Mouse (Mus musculus): ENCODE data around the gene Bcas3. TPM values are rescaled to one million over a fixed set of nuclear protein-coding genes. Genes with fewer than 3 reads are reported as not detected.
A peak's percentile ranks its signal among the peaks of the same experiment; 100 is the strongest.

The Bcas3 gene
- total RNA-seq, 2 experiments from 2014 or later: 19.8 to 22.1 TPM

DNA sequence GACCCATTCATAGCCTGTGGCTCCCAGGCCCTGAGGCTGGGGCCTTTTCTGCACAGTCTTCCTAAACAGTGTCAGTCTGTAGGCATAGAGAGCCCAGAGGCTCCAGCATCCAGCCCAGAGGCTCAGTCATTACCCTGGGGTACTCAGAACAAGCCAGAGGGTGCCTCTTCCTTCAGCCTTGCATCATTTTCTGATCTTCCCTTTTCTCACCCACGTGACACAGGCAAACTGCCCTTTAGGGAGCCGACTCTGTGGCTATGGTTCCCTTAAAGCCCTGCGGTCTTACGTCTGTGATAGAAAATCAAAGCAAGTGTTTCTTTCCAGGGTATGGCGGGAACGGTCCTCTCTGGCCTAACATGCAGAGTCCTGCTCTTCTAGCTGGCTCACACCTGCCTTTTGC, 421.7 kb downstream of the Bcas3 start:
- ATAC-seq (replicated peaks; ENCODE audit: poor library complexity): peak; percentile 91

DNA sequence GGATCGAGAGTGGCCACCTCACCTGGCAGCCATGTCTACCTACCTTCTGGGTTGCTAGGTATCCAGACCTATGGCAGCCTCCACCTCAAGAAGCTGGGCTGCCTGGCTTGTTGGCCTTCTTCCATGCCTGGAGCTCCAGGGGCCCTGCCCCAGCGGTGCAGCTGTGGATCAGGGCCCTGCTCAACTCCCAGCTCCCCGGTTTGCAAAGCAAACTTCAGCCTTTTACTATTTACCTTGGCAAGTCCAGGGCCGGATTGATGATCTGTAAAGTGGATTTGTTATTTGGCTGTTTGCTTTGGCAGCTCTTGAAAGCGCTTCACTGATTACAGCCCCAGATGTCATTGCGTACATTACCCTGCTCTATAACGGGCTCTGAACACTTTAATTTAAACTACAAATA, 422.5 kb downstream of the Bcas3 start:
- no peak for ATAC-seq (replicated peaks; ENCODE audit: poor library complexity)

DNA sequence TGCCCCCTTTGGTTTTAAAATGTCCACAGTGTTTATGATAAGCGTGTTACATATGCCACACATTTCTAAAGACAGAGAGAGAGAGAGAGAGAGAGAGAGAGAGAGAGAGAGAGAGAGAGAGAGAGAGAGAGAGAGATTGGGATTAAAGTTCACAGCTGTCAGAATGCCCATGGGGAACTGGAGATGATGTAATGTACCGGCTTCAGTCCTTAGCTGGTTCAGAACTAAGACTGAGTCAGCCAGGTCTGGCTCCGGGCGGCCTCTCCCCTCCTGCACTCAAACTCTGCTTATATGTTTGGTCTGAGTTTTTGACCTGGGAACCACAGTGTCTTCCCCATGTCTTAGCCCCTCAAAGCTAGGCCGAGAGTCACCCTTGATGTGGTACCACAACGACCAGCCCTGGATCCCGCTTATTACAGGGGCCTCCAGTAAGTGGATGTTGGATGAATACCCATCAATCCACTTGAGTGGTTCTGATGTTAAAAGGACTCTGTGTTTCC, 423.9 kb downstream of the Bcas3 start:
- ATAC-seq (replicated peaks; ENCODE audit: poor library complexity): no peak

DNA sequence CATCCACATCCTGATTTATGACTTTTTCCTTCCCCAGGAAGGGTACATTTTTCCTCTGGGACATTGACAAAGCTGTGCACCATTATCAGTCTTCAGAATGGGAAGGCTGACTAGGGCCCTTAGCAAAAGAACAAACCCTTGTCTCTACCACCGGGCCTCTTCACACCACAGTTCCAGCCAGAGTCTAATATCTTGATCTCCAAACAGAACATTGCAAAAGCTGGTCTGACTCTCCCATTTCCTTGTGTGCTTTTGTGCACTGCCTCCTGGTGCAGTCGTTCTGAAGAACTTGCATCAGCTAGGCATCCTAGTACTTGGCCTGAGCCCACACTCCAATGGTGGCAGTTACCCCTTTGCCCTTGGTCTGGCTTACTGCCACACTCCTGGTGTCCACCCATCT, 425.0 kb downstream of the Bcas3 start:
- ATAC-seq (replicated peaks; ENCODE audit: poor library complexity): no peak

DNA sequence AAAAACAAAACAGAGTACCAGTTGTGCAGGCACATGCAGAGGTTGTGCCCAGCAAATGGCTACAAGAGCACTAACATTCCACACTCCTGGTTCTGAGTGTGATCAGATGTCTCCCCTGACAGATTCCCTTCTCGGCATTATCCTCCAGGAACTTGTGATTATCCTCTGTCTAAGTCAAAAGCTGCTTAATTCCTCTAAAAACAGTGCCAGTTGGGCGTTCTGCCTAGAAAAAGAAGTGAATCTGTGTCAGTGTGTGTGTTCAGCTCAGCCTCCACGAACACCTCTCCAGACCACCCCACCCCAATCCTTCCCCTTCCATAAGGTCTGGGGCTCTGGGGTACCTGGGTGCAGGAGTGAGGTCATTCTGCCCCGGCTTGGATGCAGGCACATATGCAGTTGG, 427.3 kb downstream of the Bcas3 start:
- no peak for ATAC-seq (replicated peaks; ENCODE audit: poor library complexity)

DNA sequence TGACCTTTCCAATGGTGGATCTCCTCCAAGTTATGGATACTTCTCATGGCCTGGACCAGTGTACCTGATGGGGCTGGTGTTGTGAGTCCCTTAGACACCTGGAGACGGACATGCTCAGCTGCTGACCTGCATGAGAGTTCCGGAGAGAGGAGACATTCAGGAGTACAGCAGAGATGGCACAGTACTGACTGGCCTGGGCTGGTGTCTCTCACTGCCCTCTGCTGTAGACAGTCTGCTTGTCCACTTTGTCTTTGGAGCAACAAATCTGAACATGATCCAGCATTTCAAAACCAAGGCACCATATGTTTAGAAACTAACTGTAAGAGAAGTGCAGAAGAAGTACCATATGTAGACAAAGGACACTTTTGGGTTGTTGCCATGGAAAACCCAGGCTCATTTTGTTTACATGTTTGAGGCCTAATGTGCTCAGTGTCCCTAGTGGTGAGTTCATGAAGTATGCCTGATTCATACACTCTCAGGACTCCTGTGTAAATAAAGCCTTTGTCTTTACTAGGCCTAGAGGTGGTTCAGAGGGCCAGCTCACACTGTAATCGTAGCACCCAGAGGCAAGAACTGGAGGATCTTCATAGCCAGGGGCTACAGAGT, 433.2 kb downstream of the Bcas3 start:
- ATAC-seq (replicated peaks; ENCODE audit: poor library complexity): peak; percentile 72

DNA sequence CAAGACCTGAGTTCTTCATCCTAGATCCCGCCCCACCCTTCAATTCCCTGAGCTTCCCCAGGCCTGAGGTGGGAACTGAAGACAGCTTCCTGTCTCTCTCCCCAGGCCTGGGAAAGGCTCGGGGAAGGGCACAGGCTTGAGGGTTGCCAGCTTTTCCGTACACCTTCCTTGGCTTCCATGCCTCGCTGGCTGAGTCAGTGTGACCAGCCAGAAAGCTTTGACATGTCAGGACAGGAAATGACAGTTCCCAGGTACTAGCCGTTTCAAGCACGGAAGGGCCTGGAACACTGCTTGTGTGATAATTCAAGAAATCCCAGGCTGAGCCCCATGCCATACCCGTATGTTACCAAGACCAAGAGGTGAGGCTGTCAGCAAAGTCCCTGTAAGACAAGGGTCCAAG, 436.8 kb downstream of the Bcas3 start:
- ATAC-seq (replicated peaks; ENCODE audit: poor library complexity): no peak

DNA sequence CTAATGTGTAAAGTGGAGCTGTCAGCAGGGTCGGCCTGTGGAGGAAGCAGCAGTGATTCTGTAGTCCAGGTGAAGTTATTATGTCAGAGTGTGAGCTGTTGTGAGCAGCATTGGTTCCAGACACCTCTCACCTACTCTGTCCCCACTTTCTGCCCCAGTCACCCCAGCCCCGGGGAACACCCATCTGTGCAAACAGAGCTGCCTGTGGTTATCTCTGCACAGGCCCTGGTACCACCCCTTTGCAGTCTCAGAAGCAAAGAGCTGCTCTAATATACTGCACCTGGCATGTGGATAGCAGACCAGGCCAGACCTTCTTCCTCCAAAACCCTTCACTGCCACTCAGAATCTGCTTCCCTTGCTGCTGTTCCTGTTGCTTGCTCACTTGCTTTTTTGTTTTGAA, 437.3 kb downstream of the Bcas3 start:
- peak; percentile 85 for ATAC-seq (replicated peaks; ENCODE audit: poor library complexity)

DNA sequence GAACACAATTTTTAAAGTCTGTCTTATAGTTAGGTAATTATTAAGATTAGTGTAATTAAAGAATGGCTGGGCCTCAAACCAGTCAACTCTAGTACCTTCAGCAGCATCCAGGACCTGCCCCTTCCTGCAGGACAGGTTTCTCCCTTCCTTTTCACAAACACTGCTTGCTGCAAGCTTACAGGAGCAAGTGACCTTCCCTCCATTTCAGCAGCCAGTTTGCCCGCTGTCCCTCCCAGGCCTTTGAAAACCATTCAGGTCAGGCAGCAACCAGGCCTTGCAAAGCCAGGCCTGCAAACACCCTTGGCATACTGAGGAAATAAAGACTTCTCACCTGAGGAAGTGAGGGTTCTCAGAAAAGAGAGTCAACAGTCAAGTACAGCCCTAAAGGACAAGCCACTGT, 438.2 kb downstream of the Bcas3 start:
- no peak for ATAC-seq (replicated peaks; ENCODE audit: poor library complexity)

DNA sequence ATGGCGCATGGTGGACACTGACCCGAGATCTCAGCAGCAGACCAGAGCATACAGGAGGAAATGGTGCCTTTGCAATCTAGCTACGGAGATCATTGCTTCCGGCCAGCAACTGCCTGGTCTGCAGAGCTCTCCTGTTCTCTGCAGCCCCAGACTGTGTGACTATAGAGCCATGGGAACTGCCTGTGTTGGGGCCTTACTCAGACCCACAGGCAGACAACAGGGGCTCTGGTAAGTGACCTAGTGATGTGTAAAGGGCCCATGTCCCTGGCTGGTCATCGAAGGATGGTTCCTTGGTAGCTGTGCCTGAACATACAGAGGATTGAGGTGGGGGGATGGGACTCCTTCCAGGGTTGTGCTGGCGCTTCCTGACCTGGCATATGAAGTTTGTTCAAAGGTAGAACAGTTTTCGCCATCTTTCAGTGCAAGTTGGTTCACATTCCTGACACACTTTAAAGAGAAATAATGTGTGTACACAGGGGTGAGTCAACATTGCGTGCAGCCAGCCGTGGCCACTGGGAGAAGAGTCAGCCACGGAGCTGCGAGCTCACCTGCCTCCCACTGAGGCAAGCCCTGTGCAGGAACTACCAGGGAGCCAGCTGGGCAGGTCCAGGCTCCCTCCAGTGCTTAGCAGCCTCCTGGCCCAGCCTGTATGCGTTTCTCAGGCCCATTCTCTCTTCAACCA, 439.7 kb downstream of the Bcas3 start:
- ATAC-seq (replicated peaks; ENCODE audit: poor library complexity): no peak

DNA sequence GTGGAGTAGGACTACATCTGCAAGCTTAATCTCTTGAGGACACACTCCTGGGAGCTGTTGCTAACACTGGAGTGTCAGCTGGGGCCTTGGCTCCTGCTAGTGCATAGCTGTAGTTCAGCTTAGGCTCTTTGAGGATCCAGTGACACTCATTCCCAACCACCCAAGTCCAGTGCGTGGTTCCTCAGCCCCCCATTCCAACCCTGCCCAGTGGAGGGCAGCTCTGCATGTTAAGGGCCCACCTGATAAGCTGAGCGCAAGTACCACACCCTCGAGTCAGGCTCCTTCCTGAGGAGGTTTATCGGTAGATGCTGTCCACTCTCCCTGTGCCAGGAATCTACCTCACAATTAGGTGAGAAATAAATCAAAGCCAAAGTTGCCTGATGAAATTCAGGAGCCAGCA, 446.5 kb downstream of the Bcas3 start:
- ATAC-seq (replicated peaks; ENCODE audit: poor library complexity): no peak

DNA sequence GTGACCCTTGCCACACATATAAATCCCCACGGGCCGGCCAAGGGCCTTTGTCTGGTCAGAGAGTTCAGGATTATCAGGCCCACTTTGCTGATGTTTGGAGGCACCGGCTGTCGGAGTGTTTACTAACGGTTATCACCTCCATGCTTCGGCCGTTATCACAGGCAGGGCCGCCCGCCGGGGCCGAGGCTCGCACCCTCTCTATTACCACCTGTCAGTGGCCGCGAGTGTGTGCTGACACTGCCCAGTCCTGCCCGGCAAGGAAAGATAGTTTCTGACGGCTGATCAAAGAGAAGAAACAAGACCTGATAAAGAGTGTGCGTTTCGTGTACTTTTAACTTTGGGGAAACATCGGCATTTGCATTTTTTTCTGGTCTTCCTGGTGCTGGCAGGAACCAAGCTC, 446.9 kb downstream of the Bcas3 start:
- ATAC-seq (replicated peaks; ENCODE audit: poor library complexity): no peak

DNA sequence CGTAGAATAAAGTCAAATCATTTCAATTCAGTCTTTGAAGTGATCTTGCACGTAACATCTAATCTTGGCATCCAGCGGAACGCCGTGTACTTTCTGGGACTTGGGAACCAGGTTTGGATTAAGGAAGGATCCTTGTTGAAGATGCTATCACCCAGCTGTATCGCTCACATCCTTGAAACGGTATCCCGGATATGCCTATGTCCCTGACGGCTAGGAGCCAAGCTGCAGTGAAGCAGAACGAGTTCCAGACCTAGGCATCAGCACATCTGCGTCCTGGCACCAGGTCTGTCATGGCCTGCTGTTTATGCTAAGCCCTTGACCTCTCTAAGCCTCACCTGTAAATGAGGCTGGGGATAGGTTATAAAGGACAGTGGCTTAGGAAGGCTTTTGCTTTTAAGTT, 447.4 kb downstream of the Bcas3 start:
- no peak for ATAC-seq (replicated peaks; ENCODE audit: poor library complexity)

DNA sequence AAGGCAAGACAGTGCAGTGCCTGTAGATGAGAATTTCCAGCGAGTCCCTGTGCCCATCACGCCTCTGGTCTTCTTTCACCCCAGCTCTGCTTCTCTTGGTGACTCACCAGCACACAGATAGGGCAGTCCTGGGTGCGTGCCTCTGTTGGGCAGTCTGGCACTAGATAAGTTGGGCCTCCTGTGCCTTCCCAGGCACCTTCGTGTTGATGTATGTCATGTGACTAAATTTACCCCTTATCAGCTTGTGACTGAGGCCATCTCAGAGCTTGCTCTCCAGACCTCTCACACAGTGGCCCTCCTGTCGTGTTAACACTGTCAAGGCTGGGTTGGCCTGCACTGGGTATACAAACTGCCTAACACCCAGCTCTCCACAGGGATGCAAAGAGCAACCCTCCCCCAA, 451.1 kb downstream of the Bcas3 start:
- peak; percentile 93 for ATAC-seq (replicated peaks; ENCODE audit: poor library complexity)

DNA sequence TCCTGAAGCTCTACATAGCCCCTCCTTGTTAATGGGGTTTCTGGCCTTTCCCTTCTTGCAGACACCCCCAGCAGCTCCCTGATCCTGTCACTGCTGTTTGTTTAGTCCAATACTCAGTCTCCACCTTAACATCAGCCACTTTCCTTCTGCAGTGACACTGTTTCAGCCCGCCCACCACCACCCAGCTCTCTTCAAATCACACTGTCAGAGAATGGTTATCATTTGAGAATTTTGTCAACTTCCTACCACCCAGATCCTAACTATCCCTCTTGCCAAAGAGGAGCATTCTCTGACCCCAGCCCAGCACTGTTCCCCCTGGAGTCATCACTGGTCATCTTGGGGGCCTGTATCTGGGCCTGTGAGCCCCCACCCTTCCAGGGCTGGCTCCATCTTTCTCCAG, 452.8 kb downstream of the Bcas3 start:
- ATAC-seq (replicated peaks; ENCODE audit: poor library complexity): no peak

DNA sequence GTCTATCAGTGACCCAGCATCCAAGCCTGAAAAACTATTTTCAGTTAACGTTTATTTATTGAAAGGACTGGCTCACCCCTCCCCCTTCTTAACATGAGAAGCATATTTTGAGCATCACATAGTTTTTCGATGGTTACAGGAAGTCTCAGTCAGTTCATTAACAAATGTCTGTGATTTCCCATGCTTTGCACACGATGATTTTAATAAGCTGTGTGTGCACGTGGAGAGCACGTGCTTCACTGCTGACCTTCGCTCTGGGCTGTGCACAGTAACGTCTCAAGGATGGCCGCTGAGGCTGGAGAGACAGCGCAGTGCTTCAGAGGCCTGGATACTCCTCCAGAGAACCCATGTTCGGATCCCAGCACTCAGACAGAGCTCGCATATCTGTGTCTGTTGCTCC, 454.4 kb downstream of the Bcas3 start:
- ATAC-seq (replicated peaks; ENCODE audit: poor library complexity): no peak

DNA sequence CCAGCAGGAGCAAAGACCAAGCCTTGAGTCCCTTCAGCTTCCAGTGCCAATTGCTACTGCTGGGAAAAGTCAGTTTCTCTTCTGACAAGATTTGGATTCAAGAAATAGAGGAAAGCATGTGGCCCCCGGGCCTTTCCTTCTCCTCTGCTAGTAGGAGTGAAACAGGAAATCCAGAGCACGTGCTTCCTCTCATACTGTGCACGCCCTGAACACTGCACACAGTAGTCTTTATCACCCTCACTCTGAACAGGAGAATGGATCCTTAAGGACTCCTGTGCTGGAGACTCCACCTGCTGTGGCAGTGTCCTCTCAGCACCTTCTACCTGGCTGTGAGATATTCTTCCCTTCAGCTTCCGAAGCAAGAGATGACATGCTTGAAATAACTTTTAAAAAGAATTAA, 458.3 kb downstream of the Bcas3 start:
- 0 out of 2 replicates have a peak, but pooled peaks have one; percentile 41 for ATAC-seq (replicated peaks; ENCODE audit: poor library complexity)

DNA sequence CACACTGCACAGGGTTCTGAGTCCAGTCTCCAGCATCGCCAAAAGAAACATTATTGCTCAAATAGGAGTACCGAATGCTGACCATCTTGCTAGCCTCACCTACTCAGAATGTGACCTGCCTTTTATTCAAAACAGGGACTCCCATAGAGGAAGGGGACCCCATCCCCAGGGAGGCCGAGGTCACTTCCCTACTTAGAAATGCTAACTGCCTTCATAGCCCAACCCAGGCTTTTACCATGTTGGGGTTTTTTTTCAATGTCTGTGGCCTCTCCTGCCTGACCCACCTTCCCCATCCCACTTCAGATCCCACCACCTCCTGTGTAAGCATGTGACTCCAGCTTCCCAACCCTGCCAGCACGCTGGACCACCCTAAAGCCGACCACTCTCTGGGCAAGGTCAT, 458.7 kb downstream of the Bcas3 start:
- ATAC-seq (replicated peaks; ENCODE audit: poor library complexity): no peak

DNA sequence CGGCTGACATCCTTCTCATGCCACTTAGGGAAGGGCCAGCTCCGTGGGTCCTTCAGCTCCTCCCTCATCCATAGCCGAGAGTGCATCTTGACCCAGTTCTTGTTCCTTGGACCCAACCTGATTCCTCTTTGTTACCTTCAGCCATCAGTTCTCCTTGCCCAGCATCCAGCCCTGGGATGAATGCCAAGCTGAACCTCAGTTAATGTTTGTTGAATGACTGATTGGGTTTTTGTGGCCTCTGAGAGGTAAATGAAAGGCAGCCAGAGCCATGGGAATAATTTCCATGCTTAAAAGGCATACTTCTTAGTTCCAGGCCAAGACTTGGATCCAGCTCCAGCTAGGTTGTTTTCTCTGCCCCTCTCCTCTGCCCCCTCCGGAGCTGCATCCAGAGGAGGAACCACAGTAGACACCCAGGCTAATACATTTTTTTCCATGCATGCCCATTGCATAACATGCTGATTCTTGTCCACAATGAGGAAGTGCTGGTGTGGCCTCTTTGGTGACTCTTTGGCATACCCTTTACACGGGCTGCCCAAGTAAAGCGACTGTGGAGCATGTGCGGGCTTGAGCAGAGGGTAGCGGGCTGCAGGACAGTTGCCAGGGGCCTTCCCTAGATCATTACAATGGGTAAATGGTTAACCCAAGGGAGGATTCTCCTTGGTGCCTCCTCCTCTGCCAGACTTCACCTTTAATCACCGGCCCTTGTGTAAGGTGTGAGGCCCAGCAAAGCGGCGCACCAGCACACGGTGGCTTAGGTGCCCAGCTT, 459.4 kb downstream of the Bcas3 start:
- ATAC-seq (replicated peaks; ENCODE audit: poor library complexity): peak; percentile 94

DNA sequence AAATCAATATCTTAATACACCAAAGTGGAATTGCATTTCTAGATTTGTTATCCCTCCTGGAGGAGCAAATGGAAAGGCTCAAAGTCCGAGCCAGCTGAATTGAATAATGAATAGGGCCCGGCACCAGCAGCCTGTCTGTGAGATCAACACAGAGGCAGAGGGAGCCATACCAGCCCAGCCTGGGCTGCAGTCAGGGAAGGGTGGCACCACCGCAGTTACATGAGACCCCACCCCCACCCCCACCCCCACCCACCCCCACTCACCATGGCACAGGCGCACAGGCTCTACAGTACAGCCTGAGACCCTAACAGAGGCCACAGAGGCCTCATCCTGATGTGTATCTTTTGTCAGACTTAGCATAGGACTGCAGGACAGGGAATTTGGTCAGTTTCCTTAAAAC, 461.7 kb downstream of the Bcas3 start:
- ATAC-seq (replicated peaks; ENCODE audit: poor library complexity): no peak

DNA sequence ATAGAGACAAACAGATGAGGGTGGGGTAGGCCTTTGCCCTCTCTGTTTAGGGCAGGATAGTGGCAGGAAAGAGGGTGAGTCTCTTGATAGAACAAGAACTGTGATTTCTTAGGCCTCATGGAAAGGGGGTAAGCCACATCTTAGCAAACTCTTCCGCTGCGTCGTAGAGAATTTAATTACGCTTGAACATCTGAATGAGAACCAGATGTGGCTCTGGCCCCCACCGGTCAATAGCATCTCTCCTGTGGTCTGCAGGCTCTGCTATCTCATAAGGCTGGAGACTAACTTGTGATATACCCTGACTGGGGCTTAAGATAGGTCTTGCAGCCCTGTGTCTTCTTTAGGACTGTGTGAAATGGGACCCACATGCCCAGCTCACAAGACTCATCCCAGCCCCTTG, 463.5 kb downstream of the Bcas3 start:
- no peak for ATAC-seq (replicated peaks; ENCODE audit: poor library complexity)

DNA sequence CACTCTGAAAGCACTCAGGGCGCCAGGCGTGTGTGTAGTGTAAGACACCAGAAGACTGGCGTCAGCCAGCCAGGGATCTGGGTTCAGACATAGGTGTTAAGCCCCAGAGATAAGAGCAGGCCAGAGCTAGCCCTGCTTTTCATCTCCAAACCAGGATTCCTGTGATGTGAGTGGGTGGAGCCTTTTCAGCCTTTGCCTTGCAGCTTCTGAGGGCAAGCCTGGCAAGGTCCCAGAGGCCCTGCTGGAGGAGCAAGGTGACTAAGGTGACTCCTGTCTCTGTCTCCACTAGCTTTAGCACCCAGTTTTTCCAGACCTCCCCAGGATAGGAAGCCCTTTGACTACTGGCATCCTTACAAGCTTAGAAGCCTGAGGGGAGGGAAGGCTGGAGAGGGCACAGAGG, 465.4 kb downstream of the Bcas3 start:
- ATAC-seq (replicated peaks; ENCODE audit: poor library complexity): no peak
